Mouse (Mus musculus) lung, postnatal 4 days (tissue): ENCODE measurements around the gene Dnah1.
A peak's percentile ranks its signal among the peaks of the same experiment; 100 is the strongest.

Source experiments
- DNase-seq, 2 experiments: peaks; one replicate each; pipeline ENCODE4 v3.0.0; 2021

Dnah1 gene

GRCm38 (mm10) chr14:31323849-31324792 lies at the start of gene Dnah1:
TSS of gene Dnah1 (minus strand) at chr14:31323896.
- peak; percentile 72 to 75 for DNase-seq

- no peak for DNase-seq
Observed at GRCm38 (mm10) chr14:31369377-31369776, 45.7 kb upstream of the Dnah1 start.

- no peak for DNase-seq
Observed at GRCm38 (mm10) chr14:31367951-31368350, 44.3 kb upstream of the Dnah1 start.

GRCm38 (mm10) chr14:31365350-31365749 lies 41.7 kb upstream of the Dnah1 start:
- peak; percentile 53 to 79 for DNase-seq

- no peak for DNase-seq
Observed at GRCm38 (mm10) chr14:31364589-31364988, 40.9 kb upstream of the Dnah1 start.

- no peak for DNase-seq
Observed at GRCm38 (mm10) chr14:31362236-31362635, 38.5 kb upstream of the Dnah1 start.

GRCm38 (mm10) chr14:31345367-31345766 lies 21.7 kb upstream of the Dnah1 start:
- no peak for DNase-seq

GRCm38 (mm10) chr14:31343241-31343640 lies 19.5 kb upstream of the Dnah1 start:
- no peak for DNase-seq

- no peak for DNase-seq
Observed at GRCm38 (mm10) chr14:31337947-31338346, 14.3 kb upstream of the Dnah1 start.

- DNase-seq, result no peak
Observed at GRCm38 (mm10) chr14:31337406-31337805, 13.7 kb upstream of the Dnah1 start.

GRCm38 (mm10) chr14:31336369-31337155 lies 12.9 kb upstream of the Dnah1 start, which contains the start of gene Capn7:
TSS of gene Capn7 (plus strand) at chr14:31336638.
- peak; percentile 97 to 99 for DNase-seq

GRCm38 (mm10) chr14:31335765-31336164 lies 12.1 kb upstream of the Dnah1 start:
- no peak for DNase-seq

GRCm38 (mm10) chr14:31330957-31331356 lies 7.3 kb upstream of the Dnah1 start:
- DNase-seq, result no peak

GRCm38 (mm10) chr14:31329741-31330140 lies 6.0 kb upstream of the Dnah1 start:
- DNase-seq, result no peak

GRCm38 (mm10) chr14:31327681-31328080 lies 4.0 kb upstream of the Dnah1 start:
- DNase-seq, result no peak

GRCm38 (mm10) chr14:31327196-31327595 lies 3.5 kb upstream of the Dnah1 start:
- no peak for DNase-seq

- peak in 1 of 2 experiments; percentile 3 for DNase-seq
Observed at GRCm38 (mm10) chr14:31326770-31327169, 3.1 kb upstream of the Dnah1 start.

GRCm38 (mm10) chr14:31325551-31325950 lies 1.9 kb upstream of the Dnah1 start:
- DNase-seq, result peak in 1 of 2 experiments; percentile 4

- peak in 1 of 2 experiments; percentile 15 for DNase-seq
Observed at GRCm38 (mm10) chr14:31324851-31325250, 1.2 kb upstream of the Dnah1 start.

GRCm38 (mm10) chr14:31323189-31323588 lies 507 bp downstream of the Dnah1 start:
- no peak for DNase-seq

- DNase-seq, result no peak
Observed at GRCm38 (mm10) chr14:31322191-31322590, 1.5 kb downstream of the Dnah1 start.

- no peak for DNase-seq
Observed at GRCm38 (mm10) chr14:31321181-31321580, 2.5 kb downstream of the Dnah1 start.

- DNase-seq, result no peak
Observed at GRCm38 (mm10) chr14:31319546-31319945, 4.2 kb downstream of the Dnah1 start.

- no peak for DNase-seq
Observed at GRCm38 (mm10) chr14:31317754-31318153, 5.9 kb downstream of the Dnah1 start.
